Mouse (Mus musculus): ENCODE results near the gene Cbwd1.

GRCm38 (mm10) chr19:24898737-24899577, 62.5 kb downstream of the Cbwd1 start:
- TF ChIP-seq CTCF (IDR thresholded peaks at IDR 0.05; ENCODE audit: low read depth) (no peak), EP300 (IDR thresholded peaks at IDR 0.05; ENCODE audit: low read depth) (no peak)
